Mouse (Mus musculus): ENCODE data around the gene Lcp1.
A peak's percentile ranks its signal among the peaks of the same experiment; 100 is the strongest.

The Lcp1 gene

GRCm38 (mm10) chr14:75205363-75206051 lies 74.6 kb downstream of the Lcp1 start:
- DNase-seq (ENCODE audit: extremely low read depth, low read depth): no peak

GRCm38 (mm10) chr14:75206307-75206706 lies 75.4 kb downstream of the Lcp1 start:
- DNase-seq (ENCODE audit: extremely low read depth, low read depth): no peak

GRCm38 (mm10) chr14:75208572-75209151 lies 77.8 kb downstream of the Lcp1 start:
- no peak for DNase-seq (ENCODE audit: extremely low read depth, low read depth)

GRCm38 (mm10) chr14:75213752-75214151 lies 82.9 kb downstream of the Lcp1 start:
- DNase-seq (ENCODE audit: extremely low read depth, low read depth): no peak

GRCm38 (mm10) chr14:75218843-75219242 lies 87.9 kb downstream of the Lcp1 start:
- no peak for DNase-seq (ENCODE audit: extremely low read depth, low read depth)

- DNase-seq (ENCODE audit: extremely low read depth, low read depth): no peak
Observed at GRCm38 (mm10) chr14:75219250-75219913, 88.5 kb downstream of the Lcp1 start.

GRCm38 (mm10) chr14:75222386-75222785 lies 91.5 kb downstream of the Lcp1 start:
- DNase-seq (ENCODE audit: extremely low read depth, low read depth): no peak

- DNase-seq (ENCODE audit: extremely low read depth, low read depth): no peak
Observed at GRCm38 (mm10) chr14:75227453-75228084, 96.7 kb downstream of the Lcp1 start.

- DNase-seq (ENCODE audit: extremely low read depth, low read depth): peak; percentile 53
Observed at GRCm38 (mm10) chr14:75229834-75230233, 98.9 kb downstream of the Lcp1 start.

- DNase-seq (ENCODE audit: extremely low read depth, low read depth): no peak
Observed at GRCm38 (mm10) chr14:75233070-75233469, 102.2 kb downstream of the Lcp1 start.

- no peak for DNase-seq (ENCODE audit: extremely low read depth, low read depth)
Observed at GRCm38 (mm10) chr14:75235552-75235951, 104.7 kb downstream of the Lcp1 start.

- DNase-seq (ENCODE audit: extremely low read depth, low read depth): no peak
Observed at GRCm38 (mm10) chr14:75235955-75236635, 105.2 kb downstream of the Lcp1 start.

GRCm38 (mm10) chr14:75236636-75237003 lies 105.7 kb downstream of the Lcp1 start:
- DNase-seq (ENCODE audit: extremely low read depth, low read depth): no peak

- DNase-seq (ENCODE audit: extremely low read depth, low read depth): no peak
Observed at GRCm38 (mm10) chr14:75237096-75237495, 106.2 kb downstream of the Lcp1 start.

- DNase-seq (ENCODE audit: extremely low read depth, low read depth): peak; percentile 44
Observed at GRCm38 (mm10) chr14:75238054-75238692, 107.3 kb downstream of the Lcp1 start.

GRCm38 (mm10) chr14:75242087-75242486 lies 111.2 kb downstream of the Lcp1 start, which contains the start of gene Cpb2:
Gene Cpb2, plus strand, starts transcription at chr14:75242287.
- no peak for DNase-seq (ENCODE audit: extremely low read depth, low read depth)

GRCm38 (mm10) chr14:75246024-75247000 lies 115.4 kb downstream of the Lcp1 start:
- no peak for DNase-seq (ENCODE audit: extremely low read depth, low read depth)

GRCm38 (mm10) chr14:75250432-75250831 lies 119.5 kb downstream of the Lcp1 start:
- no peak for DNase-seq (ENCODE audit: extremely low read depth, low read depth)

GRCm38 (mm10) chr14:75256521-75256920 lies 125.6 kb downstream of the Lcp1 start:
- DNase-seq (ENCODE audit: extremely low read depth, low read depth): no peak

GRCm38 (mm10) chr14:75269531-75269930 lies 138.6 kb downstream of the Lcp1 start:
- no peak for DNase-seq (ENCODE audit: extremely low read depth, low read depth)
